Mouse (Mus musculus) mouse embryonic stem cell (cell line): ENCODE data around the gene Pde1c.

Experiments
- in situ Hi-C, 2 experiments: fragments of 300-500 bp; cut with MboI; formaldehyde crosslinking; loops; 1 replicate in 1 of 2; 3 replicates in 1 of 2; pipeline ENCODE4 v1.14.3; 2019 to 2020; ENCODE audit warnings: low sequenced_read_pairs in 2 of 2, low pct_unique_long_range_greater_than_20kb in 1 of 2, mixed read lengths in 1 of 2; ENCODE audit not compliant: unreplicated experiment in 1 of 2

The Pde1c gene

DNA sequence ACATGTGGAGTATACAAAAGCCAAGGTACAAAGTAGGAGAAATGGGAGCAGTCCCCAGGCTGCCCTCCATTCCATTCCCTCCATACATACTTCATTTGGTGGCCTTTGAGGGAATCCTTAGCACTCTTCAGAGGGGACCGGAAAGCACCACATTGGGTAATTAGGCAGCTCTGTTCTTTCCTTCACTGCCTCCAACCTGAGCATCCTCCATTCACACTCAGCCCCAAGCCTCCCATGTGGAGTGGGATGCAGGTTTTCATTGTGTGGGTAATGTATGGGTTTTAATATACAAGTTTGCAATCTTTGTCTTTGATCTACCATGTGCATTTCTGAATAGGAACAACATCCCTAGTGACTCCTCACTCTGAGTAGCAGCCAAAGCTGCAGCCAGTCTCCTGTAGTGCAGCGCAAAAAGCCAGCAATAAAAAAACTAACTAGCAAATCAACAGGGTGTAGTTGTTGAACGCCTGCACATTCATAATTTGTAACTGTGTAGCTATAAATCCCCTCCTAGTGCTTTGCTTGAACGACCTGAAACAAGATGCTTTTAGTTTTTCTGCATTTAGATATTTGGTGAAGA lies 529.3 kb downstream of the Pde1c start:
- in situ Hi-C loops, result no loop called here

DNA sequence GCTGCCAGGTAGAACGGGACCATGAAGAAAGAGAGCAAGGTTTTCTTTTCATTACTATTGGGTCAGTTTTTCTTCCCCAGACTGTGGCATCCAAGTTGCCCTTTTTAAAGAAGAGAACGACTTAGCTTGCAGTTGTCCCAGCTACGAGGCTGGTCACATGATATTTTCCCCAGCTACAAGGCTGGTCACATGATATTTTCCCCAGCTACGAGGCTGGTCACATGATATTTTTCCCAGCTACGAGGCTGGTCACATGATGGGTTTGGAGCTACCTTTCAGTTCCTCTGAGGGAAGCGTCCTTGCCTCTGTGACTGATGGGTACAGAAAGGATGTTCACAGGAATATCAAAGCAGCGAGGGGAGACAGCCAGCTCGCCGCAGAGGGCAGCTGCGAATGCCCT lies 533.8 kb downstream of the Pde1c start:
- in situ Hi-C loops, result no loop called here

DNA sequence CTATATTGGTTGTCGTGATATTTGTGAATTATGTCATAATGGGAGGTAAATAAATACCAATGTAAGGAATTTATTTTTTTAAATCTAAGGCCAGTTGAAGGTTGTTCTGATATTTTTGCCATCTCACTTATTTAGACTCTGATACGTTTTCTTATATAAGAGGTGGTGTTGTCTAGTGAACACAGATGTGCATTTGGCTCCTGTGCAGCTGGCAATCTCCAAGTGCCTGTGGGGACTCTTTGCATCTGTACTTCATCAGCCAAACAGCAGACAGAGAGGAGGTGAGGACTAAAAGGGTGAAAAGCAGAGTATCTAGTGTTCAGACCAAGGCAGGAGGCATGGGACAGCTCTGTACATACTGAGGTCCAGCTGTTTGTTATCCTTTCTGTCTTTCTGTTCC lies 536.7 kb downstream of the Pde1c start:
- in situ Hi-C loops, result no loop called here

DNA sequence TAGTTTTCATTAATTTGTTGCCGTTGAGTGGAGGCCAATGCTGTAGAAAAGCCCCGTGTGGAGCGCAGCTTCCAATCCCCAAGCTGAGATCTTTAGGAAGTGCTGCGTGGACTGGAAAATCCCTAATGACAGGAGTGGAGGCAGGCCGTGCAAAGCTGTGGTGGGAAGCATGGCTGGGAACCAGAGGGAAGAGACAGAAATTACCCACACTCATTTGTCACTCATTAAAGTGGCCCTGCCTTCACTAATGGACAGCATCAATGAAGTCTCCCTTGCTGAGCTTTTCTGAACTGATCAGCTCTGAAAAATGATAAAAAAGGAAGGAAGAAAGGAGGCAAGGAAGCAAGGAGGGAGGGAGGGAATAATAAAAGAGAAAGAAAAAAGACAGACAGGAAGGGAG lies 538.9 kb downstream of the Pde1c start:
- in situ Hi-C loops, result no loop called here

DNA sequence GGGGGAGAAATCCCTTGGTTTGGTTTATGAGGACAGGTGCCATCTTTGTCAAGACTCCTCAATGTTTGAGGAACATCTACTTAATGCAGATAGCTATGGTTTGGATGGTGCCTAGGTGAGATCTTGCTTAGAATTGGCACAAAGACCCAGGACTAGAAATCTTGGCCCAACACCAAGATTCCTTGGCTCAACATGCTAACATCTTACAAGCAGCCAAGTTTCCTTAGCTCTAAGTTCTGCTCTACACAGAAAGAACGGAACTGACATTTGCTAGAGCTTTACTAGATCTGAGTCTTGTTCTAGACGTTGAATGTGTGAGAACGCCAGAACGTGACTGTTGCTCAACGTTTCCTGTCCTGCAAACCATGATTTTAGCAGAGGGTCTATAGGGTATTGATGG lies 540.9 kb downstream of the Pde1c start:
- in situ Hi-C loops, result no loop called here

DNA sequence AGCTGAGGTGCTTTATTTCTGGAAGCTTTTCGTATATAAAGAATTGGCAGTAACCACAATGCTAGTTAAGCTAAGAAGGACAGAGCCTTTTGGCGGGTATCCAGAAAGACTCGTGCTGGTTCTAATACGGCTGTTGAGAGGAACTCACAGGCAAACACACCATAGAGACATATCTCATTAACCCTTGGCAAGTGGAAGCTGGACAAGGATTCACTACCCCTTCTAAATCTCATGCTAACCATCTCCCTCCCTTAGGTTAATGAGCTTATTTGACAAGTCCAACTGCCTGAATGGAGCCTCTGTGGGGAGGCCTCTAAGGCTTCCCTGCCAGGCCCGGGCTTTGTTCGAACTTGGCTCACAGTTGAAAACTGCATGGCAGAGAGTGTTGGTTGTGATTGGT lies 541.6 kb downstream of the Pde1c start:
- in situ Hi-C loops, result no loop called here

DNA sequence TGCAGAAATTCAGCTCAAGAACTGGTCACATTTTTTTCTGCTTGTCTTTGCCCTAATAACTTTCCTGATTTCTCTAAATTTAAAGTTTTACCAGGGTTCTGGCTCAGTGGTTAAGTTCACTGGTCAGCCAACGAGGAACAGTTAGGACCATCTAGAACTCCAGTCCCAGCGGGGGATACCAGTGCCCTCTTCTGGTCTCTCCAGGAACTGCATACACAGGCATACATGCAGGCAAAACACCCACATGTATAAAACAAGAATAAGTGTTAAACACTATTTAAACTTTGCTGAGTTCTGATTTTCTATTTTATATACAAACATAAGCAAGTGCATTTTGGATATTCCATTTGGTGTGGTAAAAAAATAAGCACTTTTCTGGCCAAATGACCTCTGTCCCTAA lies 543.4 kb downstream of the Pde1c start:
- in situ Hi-C loops, result no loop called here
